Mouse (Mus musculus) liver, adult (tissue): ENCODE results near the gene Auts2.

Experiments used
- GATA4 ChIP-seq: IDR thresholded peaks from 2 replicates; pipeline ENCODE4 v1.6.1; 2014; ENCODE audit warnings: mild to moderate bottlenecking, low read length; ENCODE audit not compliant: insufficient replicate concordance

Gene Auts2

DNA sequence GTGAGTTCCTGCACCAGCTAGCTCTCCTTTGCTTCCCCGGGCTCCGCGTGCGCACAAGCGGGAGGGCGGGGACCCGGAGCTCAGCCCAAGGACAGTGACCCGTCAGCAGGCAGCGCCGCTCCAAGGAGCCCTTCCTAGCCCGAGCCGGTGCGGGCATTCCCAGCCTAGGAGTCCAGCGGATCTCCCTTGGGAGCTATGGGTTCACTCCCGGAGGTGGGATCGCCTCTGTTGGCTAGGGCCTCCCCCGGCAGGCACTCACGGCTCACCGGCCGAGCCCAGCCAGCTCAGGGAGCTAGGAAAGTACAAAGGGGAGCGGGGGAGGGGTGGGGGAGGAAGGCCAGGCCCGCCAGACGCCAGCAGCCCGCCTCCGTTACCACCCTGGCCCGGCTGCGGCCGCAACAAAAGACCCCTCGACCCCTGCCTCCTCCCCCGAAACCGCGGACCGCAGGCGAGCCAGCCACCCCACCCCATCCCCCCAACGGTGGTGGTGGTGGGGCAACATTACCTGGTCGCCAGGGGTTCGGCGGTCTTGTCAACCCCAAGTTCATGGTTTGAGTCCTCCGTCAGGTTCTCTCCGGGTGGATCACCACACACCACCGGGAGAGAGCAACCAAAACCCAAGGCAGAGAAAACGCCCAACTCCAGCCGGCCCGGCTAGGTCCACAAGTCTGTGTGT is 1005.9 kb downstream of the Auts2 start:
- TF ChIP-seq GATA4 = no peak

DNA sequence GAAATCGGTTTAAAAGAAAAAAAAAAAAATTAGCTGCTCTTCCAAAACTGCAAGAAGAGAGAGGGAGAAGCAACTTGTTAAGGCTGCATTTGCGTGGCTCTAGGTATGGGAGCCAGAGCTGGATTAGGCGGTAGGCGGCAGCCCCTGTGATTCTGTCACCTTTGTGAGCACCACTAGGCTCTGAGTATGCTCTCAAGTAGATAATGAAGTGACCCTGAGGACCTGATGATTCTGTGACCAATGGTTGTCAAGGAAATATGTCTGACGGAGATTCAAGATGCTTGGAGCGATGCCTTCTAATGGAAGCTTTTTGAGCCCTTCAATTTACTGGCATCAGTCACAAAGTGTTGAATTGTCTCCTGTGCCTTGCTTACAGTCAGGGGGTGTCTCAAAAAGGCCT is 1007.4 kb downstream of the Auts2 start:
- TF ChIP-seq GATA4 = no peak

DNA sequence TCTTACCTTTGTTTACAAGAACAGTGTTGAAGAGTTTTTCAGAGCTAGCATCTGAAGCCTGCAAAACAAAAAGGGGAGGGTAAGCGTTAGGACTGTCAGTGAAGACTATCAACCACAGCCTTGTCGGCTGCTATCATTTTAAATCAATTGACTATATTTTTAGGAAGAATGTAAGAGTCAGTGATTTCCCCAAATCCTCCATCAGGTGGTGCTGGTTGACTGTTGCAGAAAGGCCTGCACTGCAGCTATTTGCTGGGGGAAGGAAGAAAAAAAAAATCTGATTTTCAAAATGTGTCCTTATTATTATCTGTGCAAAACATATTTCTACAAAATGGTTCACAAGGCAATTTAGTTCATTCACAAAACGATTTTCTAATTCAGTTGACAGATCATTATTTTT is 1009.3 kb downstream of the Auts2 start:
- no peak for TF ChIP-seq GATA4

DNA sequence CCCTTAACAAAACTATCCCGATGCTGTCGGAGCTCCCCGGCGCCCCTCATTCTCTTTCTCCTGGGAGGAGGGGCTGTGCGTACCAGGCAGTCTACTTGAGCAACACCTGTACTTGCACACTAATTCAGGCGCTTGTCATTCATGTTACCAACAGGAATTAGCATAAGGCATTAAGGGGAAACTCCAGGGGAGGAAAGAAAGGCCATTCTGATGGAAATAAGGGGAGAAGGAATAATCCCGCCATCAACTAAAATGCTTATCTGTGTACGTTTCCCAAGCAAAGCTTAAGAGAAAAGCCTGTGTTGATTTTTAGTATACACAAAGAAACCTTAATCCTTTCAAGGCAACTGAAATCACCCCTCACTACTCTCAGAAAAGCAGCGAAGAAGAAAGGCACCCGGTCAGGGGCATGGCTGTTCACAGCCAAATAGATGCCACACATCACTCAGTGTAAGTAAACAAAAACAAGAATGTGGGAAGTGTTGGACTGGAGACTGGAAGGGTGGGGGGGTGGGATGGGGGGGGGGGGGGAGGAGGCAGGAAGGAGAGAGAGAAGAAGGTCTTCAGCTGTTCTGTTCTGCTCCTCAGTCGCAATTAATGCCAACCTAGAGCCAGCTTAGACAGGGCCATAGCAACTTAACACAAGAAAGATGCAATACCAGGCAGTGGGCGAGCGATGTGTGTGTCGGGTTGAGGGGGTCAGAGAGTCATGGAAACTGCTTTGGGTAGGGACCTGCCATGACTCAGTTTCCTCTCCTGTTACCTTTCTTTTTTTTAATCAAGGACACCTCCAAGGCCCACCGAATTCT is 1011.2 kb downstream of the Auts2 start:
- no peak for TF ChIP-seq GATA4

DNA sequence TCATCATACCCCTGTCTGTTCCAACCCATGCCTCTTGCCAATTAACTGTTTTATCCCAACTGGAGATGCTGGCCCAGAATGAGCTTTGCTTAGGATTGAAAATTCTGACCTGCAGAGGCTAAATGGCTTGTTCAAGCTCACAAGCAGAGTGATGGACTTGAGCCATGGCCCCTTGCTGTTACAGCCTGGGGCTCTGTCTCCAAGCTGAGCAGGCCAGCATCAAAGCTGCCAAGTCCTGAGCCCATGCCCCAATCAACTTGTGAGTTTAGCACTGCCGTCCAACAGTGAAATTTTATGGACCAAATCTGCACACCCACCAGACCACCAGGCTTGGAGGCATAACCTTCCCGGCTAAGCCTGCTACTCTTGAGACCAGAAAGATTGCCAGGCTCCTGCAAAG is 1012.3 kb downstream of the Auts2 start:
- TF ChIP-seq GATA4 = no peak

DNA sequence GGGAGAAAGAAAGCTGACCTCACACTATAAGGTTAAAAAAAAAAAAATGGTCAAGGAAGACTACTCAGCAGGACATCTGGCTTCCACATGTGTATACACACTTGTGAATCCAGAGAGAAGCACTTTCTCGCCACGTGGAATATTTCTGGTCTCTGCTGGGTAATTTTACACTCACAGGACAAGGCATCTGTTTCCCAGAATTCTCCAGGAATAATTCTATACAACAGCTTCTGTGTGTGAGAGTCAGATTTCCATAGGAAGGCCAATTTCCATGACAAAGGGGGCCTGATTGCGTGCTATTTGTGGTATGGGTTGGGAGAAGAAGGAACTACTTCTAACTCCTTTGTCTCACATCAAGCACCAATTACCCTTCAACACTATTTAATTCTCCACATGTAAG is 1016.5 kb downstream of the Auts2 start:
- no peak for TF ChIP-seq GATA4

DNA sequence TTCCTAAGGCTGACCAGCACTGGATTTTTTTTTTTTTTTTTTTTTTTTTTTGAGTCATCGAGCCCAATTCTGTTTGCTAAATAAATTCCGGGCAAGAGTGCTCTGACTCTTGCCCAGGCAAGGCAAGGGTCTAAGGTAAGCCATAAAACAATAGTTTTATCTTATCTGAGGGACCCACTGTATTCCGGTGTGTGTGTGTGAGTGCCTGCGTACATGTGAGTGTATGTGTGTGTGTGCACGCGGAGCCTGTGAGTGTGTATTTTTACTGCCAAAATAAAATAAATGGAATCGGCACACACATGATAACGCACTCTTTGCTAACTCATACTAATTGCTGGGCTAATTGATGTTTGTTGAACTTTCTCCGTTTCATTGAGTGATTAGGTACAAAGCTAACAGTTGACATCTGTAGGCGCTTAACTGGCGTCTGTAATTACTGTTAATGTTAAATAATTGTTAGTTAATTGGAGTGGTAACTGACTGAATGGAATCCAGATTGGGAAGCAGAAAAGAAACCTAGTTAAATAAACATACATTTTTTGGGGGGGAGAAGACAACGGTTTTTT is 1018.2 kb downstream of the Auts2 start:
- TF ChIP-seq GATA4 = no peak

DNA sequence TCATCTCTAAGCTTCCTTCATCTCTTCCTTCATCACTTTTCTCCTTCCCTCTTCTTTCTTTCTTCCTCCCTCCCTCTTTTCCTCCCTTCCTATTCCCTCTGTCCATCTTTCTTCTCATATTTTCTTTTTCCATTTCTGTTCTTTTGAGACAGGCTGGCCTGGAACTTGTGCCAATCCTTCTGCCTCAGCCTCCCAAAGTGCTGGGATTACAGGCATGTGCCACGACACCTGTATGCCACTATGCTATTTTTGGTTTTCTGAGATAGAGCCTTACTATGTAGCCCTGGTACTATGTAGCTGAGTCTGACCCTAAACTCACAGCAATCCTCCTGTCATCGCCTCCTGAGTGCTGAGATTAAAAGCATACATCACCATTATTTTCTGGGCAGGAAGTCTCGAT is 1023.6 kb downstream of the Auts2 start:
- no peak for TF ChIP-seq GATA4

DNA sequence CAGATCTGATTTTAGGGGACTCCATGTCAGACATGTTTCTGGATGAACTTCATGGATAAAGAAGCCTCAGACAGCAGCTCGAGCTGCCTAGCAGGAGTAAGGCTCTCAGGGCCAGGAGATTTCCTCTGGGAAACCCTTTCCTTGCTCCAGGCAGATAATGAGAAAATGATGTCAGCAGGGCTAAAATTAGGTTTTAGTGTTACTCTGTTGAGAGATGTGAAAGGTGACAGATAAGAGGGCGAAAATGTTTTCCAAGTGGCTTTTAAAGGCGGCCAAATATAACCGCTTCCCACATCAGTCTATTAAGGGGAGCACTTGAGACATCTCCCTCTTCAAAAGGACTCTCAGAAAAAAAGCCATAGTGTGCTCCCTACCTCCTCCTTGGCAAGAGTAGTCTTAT is 1025.5 kb downstream of the Auts2 start:
- TF ChIP-seq GATA4 = no peak

DNA sequence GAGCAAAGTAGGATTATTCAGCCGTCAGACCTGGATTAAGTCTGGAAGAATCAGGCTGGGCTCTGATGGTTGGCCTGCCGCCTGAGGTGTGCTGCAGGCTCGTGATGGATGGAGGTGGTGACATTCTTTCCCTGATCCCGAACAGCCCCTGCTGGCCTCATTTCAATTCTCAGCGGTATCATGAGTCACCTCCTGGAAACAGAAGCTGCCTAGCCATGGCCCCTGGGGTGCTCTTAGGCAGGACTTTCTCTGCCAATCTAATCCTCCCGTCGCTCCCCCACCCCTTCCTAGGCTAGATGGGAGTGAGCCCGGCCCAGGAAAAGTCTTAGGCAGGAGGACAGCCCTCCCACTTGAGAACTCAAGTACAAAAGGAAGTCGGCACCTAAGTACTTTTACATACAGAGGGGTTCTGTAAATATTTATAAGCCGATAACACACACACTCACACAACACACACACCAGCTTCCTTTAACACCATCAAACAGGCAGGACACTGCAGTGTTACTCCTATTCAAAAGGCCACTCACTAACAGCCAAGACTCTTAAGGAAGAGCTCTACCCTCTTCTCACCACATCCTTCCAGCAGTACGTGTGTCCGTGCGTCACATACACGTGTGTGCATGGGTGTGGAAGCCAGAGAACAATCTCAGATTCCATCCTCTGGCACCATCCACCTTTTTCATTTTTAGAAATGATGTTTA is 1027.3 kb downstream of the Auts2 start:
- TF ChIP-seq GATA4 = no peak

DNA sequence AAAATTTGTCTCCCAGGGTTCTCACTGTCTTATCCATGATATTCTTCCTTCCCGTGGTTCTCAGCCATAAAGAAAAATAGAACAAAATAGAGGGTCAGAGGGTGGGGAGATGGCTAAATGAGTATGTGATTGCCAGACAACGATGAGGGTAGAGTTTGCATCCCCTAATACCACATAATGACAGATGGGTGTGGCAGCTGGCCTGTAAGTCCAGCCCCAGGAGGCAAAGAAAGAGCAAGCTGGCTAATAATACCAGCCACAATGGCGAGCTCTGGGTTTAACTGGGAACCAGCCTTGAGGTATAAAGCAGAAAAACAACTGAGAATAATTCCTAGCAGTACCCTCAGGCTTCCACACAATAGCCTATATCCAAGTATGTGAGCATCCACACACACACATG is 1029.4 kb downstream of the Auts2 start:
- no peak for TF ChIP-seq GATA4

DNA sequence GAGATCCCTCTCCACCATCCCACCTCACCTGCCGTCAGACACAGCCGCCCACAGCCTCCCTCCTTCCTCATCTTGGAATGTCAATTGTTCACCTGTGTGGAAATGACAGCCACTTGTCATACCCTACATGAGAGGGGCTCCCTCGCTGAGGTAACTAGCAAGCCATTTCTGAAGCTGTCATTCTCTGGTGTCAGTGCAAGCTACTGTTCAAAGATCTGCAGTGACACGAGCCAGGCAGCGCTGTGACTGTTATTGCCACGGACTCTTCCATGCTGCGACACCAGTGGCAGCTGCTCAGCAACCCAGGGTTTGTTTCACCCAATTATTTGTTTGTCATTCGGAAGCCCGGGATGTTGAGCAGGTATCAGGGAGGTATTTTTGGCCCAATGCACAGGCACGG is 1030.5 kb downstream of the Auts2 start:
- TF ChIP-seq GATA4 = no peak

DNA sequence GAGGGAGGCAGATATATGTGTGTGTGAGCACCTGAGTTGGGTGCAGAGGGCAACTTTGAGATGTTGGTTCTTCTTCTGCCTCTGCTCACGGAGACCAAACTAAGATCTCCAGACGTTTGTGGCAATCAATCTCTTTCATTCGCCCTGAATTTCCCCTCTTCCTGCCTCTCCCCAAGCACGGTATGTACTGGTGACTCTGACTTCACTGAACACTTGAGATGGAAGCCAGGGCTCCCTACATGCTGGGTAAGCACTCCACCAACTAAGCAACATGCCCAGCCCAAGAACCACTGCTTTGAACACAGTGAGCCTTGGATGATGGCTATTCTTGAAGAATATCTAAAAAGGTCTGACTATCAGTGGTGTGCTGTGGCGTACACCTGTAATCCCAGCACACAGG is 1032.5 kb downstream of the Auts2 start:
- no peak for TF ChIP-seq GATA4

DNA sequence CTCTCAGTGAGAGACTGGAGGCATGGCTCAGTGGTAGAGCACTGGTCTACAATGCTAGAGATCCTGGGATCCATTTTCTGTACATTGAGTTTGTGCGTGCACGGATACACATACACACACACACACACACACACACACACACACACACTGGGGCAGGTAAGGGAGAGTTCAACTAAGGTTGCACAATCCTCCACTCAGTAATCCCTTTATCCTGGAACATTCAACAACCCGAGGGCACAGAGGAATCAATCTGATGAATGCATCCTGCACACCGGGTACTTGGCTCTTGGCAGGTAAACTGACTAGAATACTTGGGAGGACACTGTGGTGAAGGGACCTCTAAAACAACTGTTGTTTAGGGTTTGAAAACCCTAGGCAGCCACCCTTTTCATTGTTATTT is 1033.8 kb downstream of the Auts2 start:
- TF ChIP-seq GATA4 = no peak

DNA sequence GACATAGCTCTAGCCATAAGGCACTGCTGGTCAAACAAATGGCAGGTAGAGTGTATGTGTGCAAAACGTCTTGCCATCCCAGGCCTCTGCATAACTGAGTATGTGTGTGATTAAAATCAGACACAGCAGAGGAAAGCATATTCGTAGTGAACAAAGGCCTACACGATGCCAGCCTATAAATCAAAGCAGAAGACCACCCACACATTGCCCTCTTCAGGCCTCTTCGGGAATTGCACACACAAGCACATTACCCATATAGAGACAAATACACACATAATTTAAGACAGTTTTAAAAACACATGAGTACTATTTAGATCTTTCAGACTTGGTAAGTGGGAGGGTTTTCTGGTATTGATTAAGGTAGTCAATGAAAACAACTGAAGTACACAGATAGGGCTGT is 1044.3 kb downstream of the Auts2 start:
- TF ChIP-seq GATA4 = no peak
